Mouse (Mus musculus) CD4-positive helper T cell, adult 2 months (primary cell): ENCODE results near the gene Immt.
"Not testable (repeated sequence)": the region's sequence is repeated elsewhere in the genome, so short reads cannot be mapped to it uniquely, and the experiment has no call there.

Experiments used
- DNase-seq: peaks from one replicate; pipeline ENCODE4 v3.0.0-alpha.2; 2012; ENCODE audit warnings: low read depth, missing footprints, low spot score

The Immt gene

DNA sequence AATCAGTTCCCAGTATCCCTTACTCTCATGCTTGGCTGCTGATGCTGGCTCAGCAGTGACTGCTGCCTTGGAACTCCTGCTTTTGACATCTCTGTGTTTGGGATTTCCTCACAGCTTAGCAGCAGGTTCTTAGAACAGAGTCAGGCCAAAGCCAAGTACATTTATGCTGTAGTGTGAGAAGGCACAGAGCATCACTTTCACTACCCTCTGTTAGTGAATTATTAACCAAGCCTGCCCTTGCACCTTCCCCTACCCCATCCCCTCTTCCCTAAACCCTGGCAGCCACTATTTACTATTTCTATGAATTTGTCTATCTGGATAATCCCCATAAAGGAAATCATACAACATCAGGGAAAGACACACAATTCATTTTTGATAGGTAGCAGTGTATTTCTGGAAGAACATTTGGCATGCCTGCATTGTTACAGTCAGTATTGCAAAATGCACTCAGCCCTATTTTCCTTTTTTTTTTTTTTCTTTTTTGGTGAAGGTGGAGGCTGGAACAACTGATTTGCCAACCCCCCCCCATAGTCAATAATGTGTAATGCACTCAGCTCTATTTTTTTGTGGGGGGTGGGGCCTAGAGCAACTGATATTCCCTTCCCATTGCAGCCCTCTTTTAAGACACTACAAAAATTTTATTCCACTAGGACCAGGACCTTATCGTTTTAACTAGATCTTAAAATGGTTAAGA, 9.6 kb downstream of the Immt start:
- no peak for DNase-seq

DNA sequence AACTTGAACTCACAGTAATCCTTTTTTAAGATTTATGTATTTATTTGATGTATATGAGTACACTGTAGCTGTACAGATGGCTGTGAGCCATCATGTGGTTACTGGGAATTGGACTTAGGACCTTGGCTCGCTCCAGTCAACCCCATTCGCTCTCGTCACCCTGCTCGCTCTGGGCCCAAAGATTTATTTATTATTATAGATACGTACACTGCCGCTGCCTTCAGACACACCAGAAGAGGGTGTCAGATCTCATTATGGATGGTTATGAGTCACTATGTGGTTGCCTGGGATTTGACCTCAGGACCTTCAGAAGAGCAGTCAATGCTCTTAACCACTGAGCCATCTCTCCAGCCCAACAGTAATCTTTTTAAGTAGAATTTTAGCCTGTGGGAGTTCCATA, 15.8 kb downstream of the Immt start:
- DNase-seq, result not testable (repeated sequence)

DNA sequence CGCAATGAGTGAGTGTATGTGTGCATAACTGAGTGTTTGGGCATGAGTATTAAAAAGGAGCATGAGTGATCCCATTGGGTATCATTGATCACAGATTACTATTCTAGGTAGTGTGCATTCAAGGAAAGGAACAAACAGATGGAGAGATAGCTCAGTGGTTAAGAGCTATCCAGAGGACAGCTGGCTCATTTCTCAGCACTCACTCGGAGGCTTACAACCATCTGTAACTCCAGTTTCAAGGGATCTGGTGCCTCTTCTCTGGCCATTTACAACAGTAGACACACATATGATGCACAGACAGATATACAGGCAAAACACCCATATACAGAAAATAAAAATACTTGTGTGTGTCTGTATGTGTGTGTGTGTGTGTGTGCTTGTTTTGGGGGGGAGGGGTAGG, 36.6 kb downstream of the Immt start:
- no peak for DNase-seq

DNA sequence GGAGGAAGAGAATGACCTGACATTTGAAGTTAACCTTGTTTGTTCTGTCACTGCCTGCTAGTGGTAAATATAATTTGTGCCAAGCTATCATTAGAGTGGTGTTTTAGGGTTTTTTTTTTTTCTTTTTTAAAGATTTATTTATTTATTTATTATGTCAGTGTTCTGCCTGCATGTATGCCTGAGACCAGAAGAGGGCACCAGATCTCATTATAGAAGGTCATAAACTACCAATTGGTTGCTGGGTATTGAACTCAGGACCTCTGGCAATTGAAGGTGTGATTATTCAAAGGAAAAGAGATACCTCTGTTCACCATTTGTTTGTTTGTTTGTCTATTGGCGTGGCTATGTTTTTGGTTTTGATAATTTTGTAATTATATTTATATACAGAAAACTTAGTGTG, 37.7 kb downstream of the Immt start:
- peak; percentile 49 for DNase-seq

DNA sequence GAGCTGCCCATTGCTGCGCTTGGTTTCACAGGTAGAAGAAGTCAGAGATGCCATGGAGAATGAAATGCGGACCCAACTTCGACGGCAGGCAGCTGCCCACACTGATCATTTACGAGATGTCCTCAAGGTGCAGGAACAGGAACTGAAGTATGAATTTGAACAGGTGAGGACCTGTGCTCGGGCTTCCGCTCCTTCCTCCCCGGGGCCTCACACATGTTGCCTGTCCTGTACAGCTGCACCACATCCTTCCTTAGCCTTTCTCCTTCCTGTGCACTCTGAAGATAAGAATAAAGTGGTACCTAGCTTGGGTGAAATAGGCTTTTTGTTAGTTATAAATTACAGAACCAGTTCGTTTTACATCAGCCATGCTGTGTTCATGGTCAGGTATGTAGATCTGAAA, 40.3 kb downstream of the Immt start:
- peak; percentile 28 for DNase-seq

DNA sequence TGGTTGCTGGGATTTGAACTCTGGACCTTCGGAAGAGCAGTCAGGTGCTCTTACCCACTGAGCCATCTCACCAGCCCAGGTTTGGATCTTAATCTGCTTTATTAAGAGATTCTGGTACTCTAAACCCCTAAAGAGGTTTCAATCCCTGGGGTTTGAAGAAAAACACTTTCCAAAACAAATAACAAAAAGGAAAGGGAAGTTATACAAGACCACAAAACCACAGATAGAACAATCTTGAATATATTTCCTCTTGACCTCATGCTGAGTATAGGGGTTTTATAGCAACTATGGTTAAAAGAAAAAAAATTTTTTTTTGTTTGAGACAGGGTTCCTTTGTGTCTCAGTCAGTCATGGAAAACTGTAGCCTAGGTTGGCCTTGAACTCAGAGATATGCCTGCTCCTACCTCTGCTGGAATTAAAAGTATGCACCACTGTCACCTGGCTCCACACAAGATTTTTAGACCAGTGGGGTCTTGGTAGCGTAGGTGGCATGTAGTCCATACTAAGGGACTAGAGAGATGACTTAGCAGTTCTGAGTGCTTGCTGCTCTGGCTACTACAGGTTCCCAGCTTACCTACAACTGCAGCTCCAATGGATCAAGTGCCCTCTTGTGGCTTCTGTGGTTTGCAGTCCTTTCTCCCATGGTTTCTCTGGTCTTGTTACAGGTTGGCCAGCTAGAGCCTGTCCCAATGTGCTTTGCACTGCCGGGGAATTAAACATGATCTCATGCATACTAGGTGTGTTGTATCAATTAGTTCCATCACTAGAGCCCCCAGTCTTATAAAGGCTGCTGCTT, 47.0 kb downstream of the Immt start:
- peak; percentile 58 for DNase-seq

DNA sequence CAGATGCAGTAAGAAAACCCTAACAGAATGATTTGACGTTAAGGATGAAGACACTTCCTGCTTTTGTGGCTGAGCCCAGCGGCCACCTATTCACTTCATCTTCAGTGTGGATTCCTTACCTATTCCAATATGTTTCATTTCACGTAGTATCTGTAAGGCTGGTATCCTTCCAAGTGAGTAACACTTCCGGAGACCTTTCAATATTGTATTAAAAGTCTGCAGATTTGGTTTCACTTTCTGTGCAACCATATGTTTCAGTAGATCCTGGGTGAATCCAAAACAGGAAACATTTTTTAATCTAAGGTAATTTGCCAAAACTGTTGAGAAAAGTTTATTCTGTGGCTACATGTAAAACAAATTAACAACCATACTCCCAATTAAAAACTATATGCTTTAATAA, 62.1 kb downstream of the Immt start:
- DNase-seq, result no peak

DNA sequence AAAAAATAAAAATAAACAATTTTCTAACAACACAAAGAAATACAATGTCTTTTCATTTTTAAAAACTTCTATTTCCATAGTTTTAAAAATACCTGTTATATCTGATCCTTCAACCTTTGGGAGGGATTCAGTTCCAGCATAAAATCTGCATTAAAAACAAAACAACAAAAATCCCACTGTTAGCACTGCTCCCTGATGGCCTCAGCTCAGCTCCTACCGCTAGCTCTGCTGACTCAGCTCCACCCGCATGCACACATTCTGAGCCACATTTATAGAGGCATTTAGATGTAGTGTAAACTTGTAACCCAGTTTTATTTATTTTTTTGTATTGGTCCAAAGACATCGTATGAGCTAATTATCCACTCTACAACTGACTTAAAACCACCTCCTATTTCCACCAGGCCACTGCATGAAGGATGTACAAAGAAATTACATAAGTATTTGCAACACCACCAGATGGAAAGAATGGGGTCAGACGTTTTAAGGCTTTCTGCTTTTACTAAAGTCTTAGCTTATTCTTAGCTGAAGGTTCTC, 76.6 kb downstream of the Immt start:
- DNase-seq, result no peak

DNA sequence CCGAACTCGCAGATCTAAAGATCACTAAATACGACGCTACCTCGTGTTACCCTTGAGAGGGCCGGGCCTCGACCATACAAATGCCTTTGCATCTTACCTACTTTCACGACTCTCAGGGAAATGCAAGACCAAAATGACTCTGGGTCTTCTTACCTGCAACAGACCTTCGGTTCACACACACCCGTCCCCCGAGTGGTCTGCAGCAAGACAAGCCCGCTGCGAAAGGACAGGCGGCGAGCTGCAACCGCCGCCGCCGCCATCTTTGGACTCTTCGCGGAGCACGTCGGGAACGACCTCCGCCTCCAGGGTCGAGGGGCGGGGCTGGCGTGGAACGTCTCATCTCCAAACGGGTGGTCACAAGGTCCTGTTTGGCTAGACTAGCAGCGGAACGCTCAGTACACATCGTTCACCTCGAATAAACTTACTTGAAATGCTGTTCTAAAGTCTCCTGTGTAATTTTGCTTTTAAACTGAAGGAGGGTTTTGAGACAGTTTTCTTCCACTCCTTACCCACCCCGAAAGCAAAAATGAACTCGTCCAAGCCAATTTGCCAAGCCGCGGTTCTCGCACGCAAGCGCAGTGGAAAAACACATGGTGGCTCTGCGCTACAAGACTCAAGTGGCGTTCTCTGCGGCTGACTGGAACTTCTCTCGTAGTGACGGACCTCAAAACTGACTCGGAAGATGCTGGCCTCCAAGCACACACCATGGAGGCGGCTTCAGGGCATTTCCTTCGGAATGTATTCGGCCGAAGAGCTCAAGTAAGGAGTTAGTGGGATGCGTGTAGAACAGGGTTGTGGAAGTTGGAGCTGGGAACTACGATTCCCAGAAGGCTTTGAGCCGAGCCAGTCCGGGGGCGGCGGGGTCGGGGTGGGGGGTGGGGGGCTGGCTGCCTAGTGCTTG, 77.6 kb downstream of the Immt start, which contains the start of the genes Ptcd3 and Polr1a:
Ptcd3 (minus strand) TSS at position 270 of the 901 bp plus-strand sequence.
Polr1a (plus strand) TSS at position 573 of the 901 bp plus-strand sequence.
- peak; percentile 94 for DNase-seq

DNA sequence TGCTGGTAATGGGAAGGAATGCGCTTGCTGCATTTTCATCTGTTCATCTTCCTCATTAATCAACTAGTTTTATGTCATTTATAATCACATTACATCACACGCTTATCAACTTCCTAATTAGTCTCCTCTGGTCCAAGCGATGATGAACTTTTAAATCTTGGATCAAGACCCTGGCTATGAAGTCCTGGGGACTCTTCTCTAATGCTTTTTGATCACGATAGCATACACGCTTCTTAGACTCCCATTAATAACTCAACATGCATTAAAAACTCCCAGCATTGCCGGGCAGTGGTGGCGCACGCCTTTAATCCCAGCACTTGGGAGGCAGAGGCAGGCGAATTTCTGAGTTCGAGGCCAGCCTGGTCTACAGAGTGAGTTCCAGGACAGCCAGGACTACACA, 78.3 kb downstream of the Immt start:
- DNase-seq, result no peak

DNA sequence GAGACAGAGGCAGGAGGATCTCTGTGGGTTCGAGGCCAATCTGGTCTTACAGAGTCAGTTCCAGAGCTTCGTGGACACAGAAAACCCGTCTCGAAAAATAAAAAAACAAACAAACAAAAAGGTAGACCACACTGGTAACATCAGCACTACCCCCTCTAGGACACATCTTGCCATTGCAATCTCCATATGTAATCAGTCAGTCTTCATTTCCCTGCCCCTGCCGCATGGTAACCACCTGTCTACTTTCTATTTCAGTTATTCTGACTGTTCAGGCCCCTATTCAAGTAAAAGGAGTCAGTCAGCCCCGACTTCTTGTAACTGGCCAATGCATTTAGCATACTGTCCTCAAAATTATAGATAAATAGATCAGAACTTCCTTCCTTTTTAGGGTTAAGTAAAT, 78.7 kb downstream of the Immt start:
- DNase-seq, result peak; percentile 67

DNA sequence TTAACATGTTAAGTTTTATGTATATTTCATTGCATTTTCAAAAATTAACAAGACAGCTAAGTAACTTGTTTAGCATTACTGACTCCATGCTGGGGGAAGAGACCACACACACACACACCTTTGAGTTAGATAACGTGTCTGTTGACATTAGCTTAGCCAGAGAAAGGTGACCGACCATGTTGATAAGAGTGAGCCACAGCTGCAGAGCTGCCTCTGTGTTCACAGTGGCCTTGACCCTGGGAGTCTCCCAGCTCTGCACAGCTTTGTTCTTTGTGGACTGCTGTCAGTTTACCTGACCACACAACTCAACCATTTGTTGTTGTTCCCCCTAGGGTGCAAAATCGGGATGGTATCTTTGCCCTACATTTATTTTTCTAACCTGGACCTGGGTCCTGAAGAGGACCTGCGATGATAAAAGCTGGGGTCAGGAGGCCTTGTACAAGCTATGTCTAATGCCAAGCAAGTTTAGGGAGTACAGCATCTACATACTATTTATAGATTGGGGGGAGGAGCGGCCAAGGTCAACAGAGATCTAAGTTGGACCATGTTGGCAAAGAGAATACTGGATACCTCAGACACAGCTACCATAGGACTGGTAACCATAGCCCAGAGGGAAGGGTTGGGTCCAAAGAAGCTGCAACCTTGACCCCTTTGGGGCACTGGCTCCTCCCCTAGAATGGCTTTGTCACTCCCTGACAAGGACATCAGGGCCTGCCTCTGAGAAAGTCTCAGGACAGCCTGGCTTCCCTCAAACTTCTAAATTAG, 80.7 kb downstream of the Immt start:
- DNase-seq, result no peak

DNA sequence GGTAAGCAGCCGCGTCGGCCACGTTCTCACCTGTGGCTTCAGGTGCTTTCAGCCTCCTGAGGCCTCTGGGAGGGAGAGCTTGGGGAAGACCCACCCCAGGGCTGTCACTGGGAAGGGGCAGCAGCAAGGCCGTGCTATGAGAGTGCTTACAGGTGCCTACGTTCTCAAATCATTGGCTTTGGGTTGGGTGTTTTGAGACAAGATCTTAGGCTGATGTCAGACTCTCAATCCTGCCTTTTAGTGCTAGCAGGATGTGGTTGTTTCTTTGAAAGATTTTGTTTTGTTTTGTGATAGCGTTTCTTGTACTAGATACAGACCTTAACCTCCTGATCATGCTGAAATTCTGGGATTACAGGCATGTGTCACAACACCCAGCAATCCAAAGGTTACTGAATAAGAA, 89.6 kb downstream of the Immt start:
- peak; percentile 68 for DNase-seq

DNA sequence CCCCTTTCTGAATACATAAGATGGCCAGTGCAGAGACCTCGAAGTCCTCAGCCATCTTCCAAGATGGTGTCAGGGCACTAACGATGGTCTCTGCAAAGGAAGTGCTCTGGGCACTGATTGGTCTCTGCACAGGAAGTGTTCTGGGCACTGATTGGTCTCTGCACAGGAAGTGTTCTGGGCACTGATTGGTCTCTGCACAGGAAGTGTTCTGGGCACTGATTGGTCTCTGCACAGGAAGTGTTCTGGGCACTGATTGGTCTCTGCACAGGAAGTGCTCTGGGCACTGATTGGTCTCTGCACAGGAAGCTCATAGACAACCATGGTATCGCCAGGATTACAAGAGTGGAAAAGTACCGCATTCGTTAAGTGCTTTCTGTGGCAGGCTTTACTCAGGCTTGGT, 94.1 kb downstream of the Immt start:
- DNase-seq, result peak; percentile 18
